Mouse (Mus musculus): ENCODE measurements around the gene Cyp2c70. TPM values are rescaled to one million over a fixed set of nuclear protein-coding genes. Genes with fewer than 3 reads are reported as not detected.
"Not testable (repeated sequence)": the region's sequence is repeated elsewhere in the genome, so short reads cannot be mapped to it uniquely, and the experiment has no call there.

Gene Cyp2c70
- not detected for polyA plus RNA-seq (2017; shearing (Covaris generic))

GRCm38 (mm10) chr19:40187160-40187559 lies at the start of gene Cyp2c70:
Gene Cyp2c70, minus strand, starts transcription at chr19:40187333.
- ATAC-seq = no peak

- ATAC-seq = no peak
Measured at GRCm38 (mm10) chr19:40232560-40232959, 45.4 kb upstream of the Cyp2c70 start.

GRCm38 (mm10) chr19:40231825-40232541 lies 44.9 kb upstream of the Cyp2c70 start:
- peak; percentile 49 for ATAC-seq

GRCm38 (mm10) chr19:40231074-40231738 lies 44.1 kb upstream of the Cyp2c70 start:
- no peak for ATAC-seq

GRCm38 (mm10) chr19:40226516-40227151 lies 39.5 kb upstream of the Cyp2c70 start:
- no peak for ATAC-seq

- ATAC-seq = no peak
Measured at GRCm38 (mm10) chr19:40225761-40226110, 38.6 kb upstream of the Cyp2c70 start.

- ATAC-seq = peak; percentile 41
Measured at GRCm38 (mm10) chr19:40225102-40225760, 38.1 kb upstream of the Cyp2c70 start.

GRCm38 (mm10) chr19:40222307-40222706 lies 35.2 kb upstream of the Cyp2c70 start:
- ATAC-seq = not testable (repeated sequence)

- ATAC-seq = no peak
Measured at GRCm38 (mm10) chr19:40220878-40221277, 33.7 kb upstream of the Cyp2c70 start.

- not testable (repeated sequence) for ATAC-seq
Measured at GRCm38 (mm10) chr19:40202947-40203346, 15.8 kb upstream of the Cyp2c70 start.

- ATAC-seq = no peak
Measured at GRCm38 (mm10) chr19:40190596-40190995, 3.5 kb upstream of the Cyp2c70 start.

- no peak for ATAC-seq
Measured at GRCm38 (mm10) chr19:40183600-40183999, 3.5 kb downstream of the Cyp2c70 start.

GRCm38 (mm10) chr19:40178311-40178710 lies 8.8 kb downstream of the Cyp2c70 start:
- ATAC-seq = no peak

- not testable (repeated sequence) for ATAC-seq
Measured at GRCm38 (mm10) chr19:40168391-40168790, 18.7 kb downstream of the Cyp2c70 start.

GRCm38 (mm10) chr19:40126996-40127395 lies 60.1 kb downstream of the Cyp2c70 start:
- not testable (repeated sequence) for ATAC-seq

- not testable (repeated sequence) for ATAC-seq
Measured at GRCm38 (mm10) chr19:40125165-40125564, 62.0 kb downstream of the Cyp2c70 start.

- ATAC-seq = not testable (repeated sequence)
Measured at GRCm38 (mm10) chr19:40119624-40120023, 67.5 kb downstream of the Cyp2c70 start.

Other genes with a start within 250 kb of the Cyp2c70 start
- gene Cyp2c37, start 194.9 kb downstream of the Cyp2c70 start, polyA plus RNA-seq (2017; shearing (Covaris generic)) = not detected
- not detected for gene Cyp2c54, start 113.5 kb downstream of the Cyp2c70 start, polyA plus RNA-seq (2017; shearing (Covaris generic))
- gene Cyp2c50, start 97.6 kb downstream of the Cyp2c70 start, polyA plus RNA-seq (2017; shearing (Covaris generic)) = not detected
- 100 to 1,000 TPM; 133 to 159 TPM for gene Pdlim1, start 84.5 kb upstream of the Cyp2c70 start, polyA plus RNA-seq (2017; shearing (Covaris generic))

Measured in CD4-positive, CD25-positive, alpha-beta regulatory T cell, adult 4 months (primary cell).